Mouse (Mus musculus) lung, postnatal 0 days (tissue): Measurements from ENCODE around the gene Glra4.

Source experiments
- CTCF ChIP-seq: IDR thresholded peaks from 2 replicates; pipeline ENCODE4 v1.5.1; 2016; ENCODE audit warnings: antibody characterized with exemption, mild to moderate bottlenecking
- EP300 ChIP-seq: IDR thresholded peaks from 2 replicates; pipeline ENCODE4 v1.6.1; 2016; ENCODE audit warnings: antibody characterized with exemption, mild to moderate bottlenecking, control low read depth

- TF ChIP-seq CTCF = no peak
- no peak for TF ChIP-seq EP300
Observed at GRCm38 (mm10) chrX:136778046-136778445, 1.9 kb downstream of the Glra4 start.
